23 mouse cellular contexts compared by ENCODE assay signal in genomic region chr1:135139906-135140305, GRCm38 (mm10). TPM values are rescaled to one million over a fixed set of nuclear protein-coding genes. Genes with fewer than 3 reads are reported as not detected.
A peak's percentile ranks its signal among the peaks of the same experiment; 100 is the strongest.
DNase-seq lines count a peak whose midpoint lies in the region; ATAC-seq and TF ChIP-seq lines count a peak whose summit lies in the region.
"Had no signal": no experiment of that assay in that cellular context is flagged by ENCODE, and none has a peak within 500 bp of the region (broad histone marks: within the 10 kb centered on the region; RNA-seq: fewer than 3 reads in every experiment).

No protein-coding gene starts in this region.

- no peak overlapping the region for H3K27ac ChIP-seq in liver, postnatal 0 days (ENCODE audit: low read depth)
- H3K27ac ChIP-seq in liver, embryonic 11.5 days (ENCODE audit: low read depth, low read length): no peak overlapping the region
- no peak overlapping the region for H3K27ac ChIP-seq in forebrain, embryonic 13.5 days
- H3K27ac ChIP-seq: forebrain, embryonic 10.5 days; hindbrain, embryonic 10.5 days; limb, embryonic 12.5 days; liver, embryonic 15.5 days; midbrain, embryonic 15.5 days had no signal

- no peaks in the 10 kb centered on the region for H3K9me3 ChIP-seq in liver, postnatal 0 days (ENCODE audit: low read length)
- no peaks in the 10 kb centered on the region for H3K9me3 ChIP-seq in liver, embryonic 11.5 days (ENCODE audit: control insufficient read depth, low read length)
- H3K9me3 ChIP-seq in forebrain, embryonic 13.5 days (replicated peaks): no peaks in the 10 kb centered on the region
- H3K9me3 ChIP-seq: forebrain, embryonic 10.5 days; hindbrain, embryonic 10.5 days; limb, embryonic 12.5 days; liver, embryonic 15.5 days; megakaryocyte, embryonic 14.5 days; midbrain, embryonic 15.5 days had no signal

- no peaks in the 10 kb centered on the region; the same call in 1 of the 2 replicates for H3K4me1 ChIP-seq in liver, postnatal 0 days (ENCODE audit: insufficient read depth)
- H3K4me1 ChIP-seq in liver, embryonic 11.5 days (replicated peaks; ENCODE audit: control insufficient read depth, insufficient read depth, low read length): peaks cover 1% of the 10 kb centered on the region
- no peaks in the 10 kb centered on the region for H3K4me1 ChIP-seq in forebrain, embryonic 13.5 days
- H3K4me1 ChIP-seq: forebrain, embryonic 10.5 days; hindbrain, embryonic 10.5 days; limb, embryonic 12.5 days; liver, embryonic 15.5 days; midbrain, embryonic 15.5 days had no signal

- no peak overlapping the region for H3K9ac ChIP-seq in liver, postnatal 0 days (replicated peaks)
- no peak overlapping the region for H3K9ac ChIP-seq in liver, embryonic 11.5 days (ENCODE audit: low read depth, low read length)
- no peak overlapping the region for H3K9ac ChIP-seq in forebrain, embryonic 13.5 days
- H3K9ac ChIP-seq: limb, embryonic 12.5 days; liver, embryonic 15.5 days; midbrain, embryonic 15.5 days had no signal

- no peak for TF ChIP-seq EP300 in liver, postnatal 0 days (IDR thresholded peaks at IDR 0.05; ENCODE audit: low read depth)

- WGBS in liver, postnatal 0 days (ENCODE audit: insufficient replicate concordance): 73% methylated on average over 2 of the region's 2 CpGs
- WGBS in liver, embryonic 11.5 days: 77% methylated on average over 2 of the region's 2 CpGs
- 66% methylated on average over 2 of the region's 2 CpGs for WGBS in forebrain, embryonic 13.5 days

- DNase-seq in liver, postnatal 0 days: peak; percentile 46
- no peak for DNase-seq in liver, embryonic 11.5 days (ENCODE audit: low spot score)
- peak; percentile 78 for DNase-seq in ES-CJ7 (ENCODE audit: low read depth, low spot score)
- peak; percentile 25 for DNase-seq in c-Kit-positive CD71-positive TER-119-negative erythroid progenitor cells, embryonic 14.5 days (ENCODE audit: low read depth)
- peak; percentile 44 for DNase-seq in thymus, postnatal 25 days
- DNase-seq in spleen, adult 18-20 months: no peak
- DNase-seq in cerebellum, postnatal 25 days: no peak
- DNase-seq: adrenal gland, postnatal 25 days; cerebellum, adult 11-12 months; cerebellum, postnatal 14 days; gastrocnemius, postnatal 25 days; kidney, adult 2 months; kidney, postnatal 10 days; lung, postnatal 10 days had no signal

- H3K4me3 ChIP-seq in liver, postnatal 0 days (ENCODE audit: low read depth, low read length): no peak overlapping the region
- H3K4me3 ChIP-seq in liver, embryonic 11.5 days (ENCODE audit: low read depth, low read length): no peak overlapping the region
- H3K4me3 ChIP-seq in forebrain, embryonic 13.5 days: no peak overlapping the region
- H3K4me3 ChIP-seq: forebrain, embryonic 10.5 days; hindbrain, embryonic 10.5 days; limb, embryonic 12.5 days; liver, embryonic 15.5 days; megakaryocyte, embryonic 14.5 days; midbrain, embryonic 15.5 days had no signal

- H3K4me2 ChIP-seq in liver, postnatal 0 days (ENCODE audit: low read depth, low read length): no peak overlapping the region
- H3K4me2 ChIP-seq in liver, embryonic 11.5 days: no peak overlapping the region
- H3K4me2 ChIP-seq in forebrain, embryonic 13.5 days: no peak overlapping the region
- H3K4me2 ChIP-seq: limb, embryonic 12.5 days; liver, embryonic 15.5 days; midbrain, embryonic 15.5 days had no signal

- no peak for ATAC-seq in liver, postnatal 0 days
- ATAC-seq in liver, embryonic 11.5 days (replicated peaks; ENCODE audit: low FRiP score): no peak
- ATAC-seq in forebrain, embryonic 13.5 days: no peak
- ATAC-seq: midbrain, embryonic 15.5 days; Patski had no signal

- H3K36me3 ChIP-seq in liver, postnatal 0 days (replicated peaks; ENCODE audit: insufficient read depth, low read length): peaks cover 9% of the 10 kb centered on the region
- peaks cover 7% of the 10 kb centered on the region for H3K36me3 ChIP-seq in liver, embryonic 11.5 days (ENCODE audit: control insufficient read depth, insufficient read depth, low read length)
- H3K36me3 ChIP-seq in forebrain, embryonic 13.5 days (ENCODE audit: poor library complexity, severe bottlenecking): no peaks in the 10 kb centered on the region
- H3K36me3 ChIP-seq: forebrain, embryonic 10.5 days; hindbrain, embryonic 10.5 days; limb, embryonic 12.5 days; midbrain, embryonic 15.5 days had no signal

- no peak for TF ChIP-seq CTCF in liver, postnatal 0 days (IDR thresholded peaks at IDR 0.05; ENCODE audit: low read depth)

- H3K27me3 ChIP-seq in liver, postnatal 0 days (ENCODE audit: insufficient read depth, low read length): no peaks in the 10 kb centered on the region
- no peaks in the 10 kb centered on the region for H3K27me3 ChIP-seq in liver, embryonic 11.5 days (replicated peaks; ENCODE audit: control insufficient read depth, insufficient read depth, low read length)
- peaks cover 8% of the 10 kb centered on the region; the same call in 1 of the 2 replicates for H3K27me3 ChIP-seq in forebrain, embryonic 13.5 days
- H3K27me3 ChIP-seq: megakaryocyte, embryonic 14.5 days; midbrain, embryonic 15.5 days; Patski had no signal

RNA-seq across cellular contexts. Expression of gene Arl8a, which starts 6.7 kb away (rescaled TPM):
- polyA plus RNA-seq in liver, postnatal 0 days (2015; fragmentation: Nextera tagmentation; extraction: Ambion mirVana): 11.3 and 12.5 TPM in 2 replicates
- polyA plus RNA-seq in liver, embryonic 11.5 days (2014; fragmentation: Nextera tagmentation; extraction: Ambion mirVana): 25.0 and 28.7 TPM in 2 replicates
- polyA plus RNA-seq in forebrain, embryonic 13.5 days (2015; fragmentation: Nextera tagmentation; extraction: Ambion mirVana): 161 and 162 TPM in 2 replicates

RNA-seq across cellular contexts. Expression of gene Ptpn7, which starts 7.4 kb away (rescaled TPM):
- 5.4 and 6.7 TPM in 2 replicates for polyA plus RNA-seq in liver, postnatal 0 days (2015; fragmentation: Nextera tagmentation; extraction: Ambion mirVana)
- polyA plus RNA-seq in liver, embryonic 11.5 days (2014; fragmentation: Nextera tagmentation; extraction: Ambion mirVana): 42.1 and 43.0 TPM in 2 replicates
- 0.34 and 0.53 TPM in 2 replicates for polyA plus RNA-seq in forebrain, embryonic 13.5 days (2015; fragmentation: Nextera tagmentation; extraction: Ambion mirVana)

RNA-seq across cellular contexts. Expression of gene Gpr37l1, which starts 27.6 kb away (rescaled TPM):
- polyA plus RNA-seq in liver, postnatal 0 days (2015; fragmentation: Nextera tagmentation; extraction: Ambion mirVana): not detected in 2 replicates
- polyA plus RNA-seq in liver, embryonic 11.5 days (2014; fragmentation: Nextera tagmentation; extraction: Ambion mirVana): not detected in 2 replicates
- polyA plus RNA-seq in forebrain, embryonic 13.5 days (2015; fragmentation: Nextera tagmentation; extraction: Ambion mirVana): not detected in 2 replicates
- polyA plus RNA-seq: forebrain, embryonic 10.5 days; heart, embryonic 16.5 days; hindbrain, embryonic 10.5 days; limb, embryonic 12.5 days; liver, embryonic 15.5 days had no signal

RNA-seq across cellular contexts. Expression of gene Lgr6, which starts 34.8 kb away (rescaled TPM):
- 0.06 and 0.32 TPM in 2 replicates for polyA plus RNA-seq in liver, postnatal 0 days (2015; fragmentation: Nextera tagmentation; extraction: Ambion mirVana)
- polyA plus RNA-seq in liver, embryonic 11.5 days (2014; fragmentation: Nextera tagmentation; extraction: Ambion mirVana): 0.48 and 0.70 TPM in 2 replicates
- 0.15 and 0.30 TPM in 2 replicates for polyA plus RNA-seq in forebrain, embryonic 13.5 days (2015; fragmentation: Nextera tagmentation; extraction: Ambion mirVana)

Comparison
In these comparisons a context has a peak if more than half of its experiments do, and no peak if none do; other contexts are left out.
1. DNase-seq: peak in liver, postnatal 0 days (single experiment), ES-CJ7 (single experiment), c-Kit-positive CD71-positive TER-119-negative erythroid progenitor cells, embryonic 14.5 days (single experiment) and thymus, postnatal 25 days (single experiment); none in liver, embryonic 11.5 days (single experiment), spleen, adult 18-20 months (0 of 2) and cerebellum, postnatal 25 days (0 of 2).